Comparison of ENCODE assay signal across 10 mouse cellular contexts in genomic region chr14:25187715-25188114, GRCm38 (mm10).
DNase-seq lines count a peak whose midpoint lies in the region; ATAC-seq lines count a peak whose summit lies in the region.
"Had no signal": no experiment of that assay in that cellular context is flagged by ENCODE, and none has a peak within 500 bp of the region (broad histone marks: within the 10 kb centered on the region; RNA-seq: fewer than 3 reads in every experiment).

No protein-coding gene starts in this region.

- no peak overlapping the region for H3K9ac ChIP-seq in hindbrain, embryonic 14.5 days
- H3K9ac ChIP-seq: lung, embryonic 14.5 days had no signal

- no peaks in the 10 kb centered on the region for H3K27me3 ChIP-seq in hindbrain, embryonic 14.5 days (ENCODE audit: control insufficient read depth, insufficient read depth, low read length)

- 94% methylated on average over 5 of the region's 5 CpGs for WGBS in hindbrain, embryonic 14.5 days

- no peak overlapping the region for H3K27ac ChIP-seq in hindbrain, embryonic 14.5 days

- no peak overlapping the region for H3K4me2 ChIP-seq in hindbrain, embryonic 14.5 days (replicated peaks)
- H3K4me2 ChIP-seq: lung, embryonic 14.5 days had no signal

- H3K4me3 ChIP-seq in hindbrain, embryonic 14.5 days (replicated peaks; ENCODE audit: low read length): no peak overlapping the region

- peaks cover 24% of the 10 kb centered on the region for H3K4me1 ChIP-seq in hindbrain, embryonic 14.5 days (replicated peaks; ENCODE audit: control insufficient read depth, insufficient read depth, low read length)

- H3K36me3 ChIP-seq in hindbrain, embryonic 14.5 days (replicated peaks; ENCODE audit: control insufficient read depth, insufficient read depth): no peaks in the 10 kb centered on the region

- no peak for ATAC-seq in hindbrain, embryonic 14.5 days (ENCODE audit: low FRiP score)
- ATAC-seq: hindbrain, embryonic 16.5 days had no signal

- no peaks in the 10 kb centered on the region for H3K9me3 ChIP-seq in hindbrain, embryonic 14.5 days (ENCODE audit: control insufficient read depth, low read length)

- peak; percentile 92 for DNase-seq in heart, adult 11 months
- no peak for DNase-seq in heart, adult 8-10 months (ENCODE audit: low spot score)
- DNase-seq in cerebellum, adult 11 months: peak; percentile 69
- DNase-seq in frontal cortex, adult 2 months (ENCODE audit: extremely low spot score in 1 of 2, low spot score in 1 of 2): peak; percentile 46 to 77
- DNase-seq in right cerebral cortex, adult 18-20 months: peak; percentile 68
- DNase-seq in hindbrain, embryonic 14.5 days (ENCODE audit: low spot score): no peak
- no peak for DNase-seq in testis, postnatal 10 days (ENCODE audit: low spot score)
- DNase-seq in ovary, adult 18-20 months (ENCODE audit: low spot score): no peak
- DNase-seq: lung, embryonic 14.5 days had no signal

Comparison
In these comparisons a context has a peak if more than half of its experiments do, and no peak if none do; other contexts are left out.
1. DNase-seq: peak in heart, adult 11 months (single experiment), cerebellum, adult 11 months (single experiment), frontal cortex, adult 2 months (2 of 2) and right cerebral cortex, adult 18-20 months (single experiment); none in heart, adult 8-10 months (single experiment), hindbrain, embryonic 14.5 days (single experiment), testis, postnatal 10 days (single experiment) and ovary, adult 18-20 months (single experiment).